Mouse (Mus musculus) brain, embryonic 14.5 days (tissue): ENCODE results near the gene Col1a1. TPM values are rescaled to one million over a fixed set of nuclear protein-coding genes. Genes with fewer than 3 reads are reported as not detected.

Experiments used
- DNase-seq: peaks from one replicate; pipeline ENCODE4 v3.0.0-alpha.2; 2011; ENCODE audit warnings: low read depth
- CTCF ChIP-seq: fragments of 200-500 bp; IDR thresholded peaks from 2 replicates; pipeline ENCODE4 v1.5.1; 2012; ENCODE audit warnings: inconsistent platforms, mild to moderate bottlenecking, moderate library complexity, borderline replicate concordance; ENCODE audit not compliant: insufficient read depth, insufficient read length; ENCODE audit errors: extremely low read depth
- POLR2A ChIP-seq: fragments of 200-500 bp; IDR thresholded peaks from 2 replicates; pipeline ENCODE4 v1.6.1; 2012; ENCODE audit warnings: mild to moderate bottlenecking, inconsistent platforms, borderline replicate concordance; ENCODE audit not compliant: poor library complexity, insufficient read depth, insufficient read length, severe bottlenecking; ENCODE audit errors: extremely low read depth
- polyA plus RNA-seq: library from polyadenylated mRNA; depleted of rRNA; stranded (reverse); fragments of >200 nt; gene quantifications from 2 replicates; pipeline ENCODE4 v1.2.3, GENCODE M21; 2012; rRNA removed

Gene Col1a1
- polyA plus RNA-seq, 1 experiment: 192 TPM

DNA sequence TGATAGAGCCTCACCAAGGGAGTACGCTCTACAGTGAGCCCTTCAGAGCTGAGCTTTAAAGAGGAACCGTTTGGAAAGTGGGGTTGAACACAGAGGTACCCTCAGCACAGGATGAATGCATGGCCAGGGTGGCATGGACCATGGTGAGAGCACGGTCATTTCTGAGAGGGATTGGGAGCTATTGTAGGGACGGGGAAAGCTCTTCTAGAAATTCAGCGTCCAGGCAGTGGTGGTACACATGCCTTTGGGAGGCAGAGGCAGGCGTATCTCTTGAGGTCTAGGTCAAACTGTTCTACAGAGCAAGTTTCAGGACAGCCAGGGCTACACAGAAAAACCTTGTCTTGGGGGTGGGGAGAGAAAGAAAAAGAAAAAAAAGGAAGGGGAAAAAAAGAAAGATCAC is 61.0 kb downstream of the Col1a1 start:
- no peak for DNase-seq
- TF ChIP-seq CTCF (no peak), POLR2A (no peak)

DNA sequence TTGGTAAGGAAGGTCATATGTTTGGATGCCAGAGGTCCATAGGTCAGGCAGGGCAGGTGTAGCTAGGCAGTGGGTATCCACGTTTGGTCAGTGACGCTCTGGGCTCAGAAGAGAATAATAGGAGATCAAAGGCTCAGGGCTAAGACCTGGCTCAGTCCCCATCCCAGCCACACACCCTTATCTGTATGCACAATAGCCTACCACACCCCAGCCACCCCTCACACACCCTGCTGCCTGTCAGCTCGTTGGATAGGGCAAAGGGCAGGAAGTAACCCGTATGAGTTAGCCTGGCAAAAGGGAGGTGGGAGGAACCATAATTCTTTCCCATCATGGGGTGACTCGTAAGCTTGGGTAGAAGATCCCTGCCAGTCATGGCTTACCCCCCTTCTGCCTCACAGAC is 61.6 kb downstream of the Col1a1 start:
- no peak for TF ChIP-seq CTCF
- TF ChIP-seq POLR2A: no peak
- DNase-seq: no peak

- no peak for TF ChIP-seq POLR2A
- TF ChIP-seq CTCF: no peak
- peak; percentile 67 for DNase-seq
These were observed 62.1 kb downstream of the Col1a1 start for GRCm38 (mm10) chr11:94998041-94998531.

DNA sequence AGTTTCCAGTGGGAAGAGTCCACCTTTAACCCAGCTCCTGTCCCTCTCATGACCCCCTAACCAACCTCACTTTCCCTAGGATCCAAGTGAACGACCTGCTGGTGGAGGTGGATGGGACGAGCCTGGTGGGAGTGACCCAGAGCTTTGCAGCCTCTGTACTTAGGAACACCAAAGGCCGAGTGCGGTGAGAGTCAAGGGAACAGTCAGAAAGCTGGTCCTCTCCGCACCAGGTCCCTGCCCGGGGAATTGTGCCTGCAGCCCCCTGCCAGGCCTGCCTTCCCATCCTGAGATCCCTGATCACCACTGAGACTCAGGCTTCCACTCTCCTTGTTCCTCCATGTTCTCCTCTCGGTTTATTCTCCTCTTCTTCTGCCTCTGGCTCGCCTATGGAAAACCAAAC is 64.1 kb downstream of the Col1a1 start:
- DNase-seq: no peak
- no peak for TF ChIP-seq CTCF
- TF ChIP-seq POLR2A: no peak

DNA sequence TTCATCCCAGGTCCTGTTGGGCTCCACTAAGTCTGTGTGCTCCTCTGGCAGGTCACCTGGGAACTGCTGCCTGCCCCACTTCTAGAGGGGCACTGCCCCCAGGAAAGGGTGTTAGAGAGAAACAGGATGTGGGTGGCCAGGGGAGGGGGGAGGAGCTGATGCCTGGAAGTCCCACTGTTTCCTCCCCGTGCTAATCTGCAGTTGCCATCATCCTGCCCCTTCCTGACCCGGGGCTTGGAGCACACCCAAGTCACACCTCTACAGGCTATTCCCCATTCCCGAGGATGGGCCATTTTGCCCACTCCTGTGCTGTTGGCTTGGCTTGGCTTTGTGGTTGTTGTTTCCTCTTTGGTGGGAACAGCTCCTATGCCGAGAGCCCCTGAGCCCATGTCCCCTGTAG is 64.5 kb downstream of the Col1a1 start:
- TF ChIP-seq POLR2A (no peak), CTCF (no peak)
- DNase-seq: no peak

DNA sequence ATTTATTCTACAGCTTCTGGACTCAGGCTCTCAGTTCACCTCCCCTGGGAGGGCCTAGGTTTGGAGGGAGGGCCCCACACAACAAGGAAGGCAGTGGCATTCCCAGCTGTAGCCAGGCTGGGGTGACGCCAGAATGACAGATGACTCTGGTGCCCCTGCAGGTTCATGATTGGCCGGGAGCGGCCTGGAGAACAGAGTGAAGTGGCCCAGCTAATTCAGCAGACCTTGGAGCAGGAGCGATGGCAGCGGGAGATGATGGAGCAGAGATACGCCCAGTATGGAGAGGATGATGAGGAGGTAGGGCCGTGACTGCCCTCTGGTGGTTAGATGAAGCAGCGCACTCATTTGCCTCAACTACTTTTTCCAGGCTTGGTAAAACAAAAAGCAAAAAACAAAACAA is 65.0 kb downstream of the Col1a1 start:
- DNase-seq: peak; percentile 89
- TF ChIP-seq CTCF: peak; percentile 87
- no peak for TF ChIP-seq POLR2A

- no peak for TF ChIP-seq CTCF
- TF ChIP-seq POLR2A: no peak
- DNase-seq: no peak
These were observed 65.7 kb downstream of the Col1a1 start for GRCm38 (mm10) chr11:95001584-95002347.

Other genes with a start within 250 kb of the Col1a1 start
- 0.04 TPM in 1 of 2 replicates, not detected in the other for gene Gm11541, start 231.7 kb upstream of the Col1a1 start, polyA plus RNA-seq
- gene Cdc34b, start 194.4 kb upstream of the Col1a1 start, polyA plus RNA-seq: 0.08 and 0.16 TPM in 2 replicates
- not detected in 2 replicates for gene Tmem92, start 153.5 kb upstream of the Col1a1 start, polyA plus RNA-seq
- 0.09 TPM in 1 of 2 replicates, not detected in the other for gene Hils1, start 31.4 kb downstream of the Col1a1 start, polyA plus RNA-seq
- gene Sgca, start 40.1 kb downstream of the Col1a1 start, polyA plus RNA-seq: 0.25 and 0.73 TPM in 2 replicates
- gene Ppp1r9b, start 54.8 kb downstream of the Col1a1 start, polyA plus RNA-seq: 37.9 and 81.2 TPM in 2 replicates
- gene Samd14, start 73.7 kb downstream of the Col1a1 start, polyA plus RNA-seq: 141 and 186 TPM in 2 replicates
- gene Pdk2, start 105.1 kb downstream of the Col1a1 start, polyA plus RNA-seq: 17.9 and 26.1 TPM in 2 replicates
- gene Itga3, start 140.6 kb downstream of the Col1a1 start, polyA plus RNA-seq: 23.4 and 29.3 TPM in 2 replicates
- gene Dlx3, start 183.9 kb downstream of the Col1a1 start, polyA plus RNA-seq: 0.26 and 0.92 TPM in 2 replicates
- gene Dlx4, start 210.0 kb downstream of the Col1a1 start, polyA plus RNA-seq: 0.10 TPM in 2 replicates